Mouse (Mus musculus): ENCODE results near the gene Mcidas.

DNA sequence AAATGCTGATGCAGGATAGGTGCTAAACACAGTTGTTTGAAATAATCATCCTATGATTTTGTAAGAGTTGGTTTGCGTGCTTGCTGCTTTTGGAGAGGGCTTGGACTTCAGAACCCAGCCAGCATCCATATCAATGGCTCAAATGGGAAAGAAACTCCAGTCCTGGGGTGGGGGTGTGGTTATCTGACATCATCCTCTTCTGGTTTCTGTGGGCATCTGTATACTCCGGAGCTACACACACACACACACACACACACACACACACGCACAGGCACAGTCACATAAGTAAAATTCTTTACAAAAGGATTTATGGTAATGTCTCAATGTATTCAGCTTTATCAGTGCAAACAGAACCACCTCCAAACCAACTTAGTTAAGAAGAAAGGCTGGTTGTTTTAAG, 6.4 kb downstream of the Mcidas start:
- no peak for TF ChIP-seq CTCF (conservative IDR thresholded peaks at IDR 0.05; ENCODE audit: low read length)
- no peak for TF ChIP-seq POU5F1 (IDR thresholded peaks at IDR 0.05; ENCODE audit: borderline replicate concordance, low read length)
